Mouse (Mus musculus) forebrain, embryonic 10.5 days (tissue): ENCODE measurements around the gene AC134908.4. TPM values are rescaled to one million over a fixed set of nuclear protein-coding genes. Genes with fewer than 3 reads are reported as not detected.
A peak's percentile ranks its signal among the peaks of the same experiment; 100 is the strongest.
"Not testable (repeated sequence)": the region's sequence is repeated elsewhere in the genome, so short reads cannot be mapped to it uniquely, and the experiment has no call there.

Source experiments
- DNase-seq: peaks from one replicate; pipeline ENCODE4 v3.0.0-alpha.2; 2017; ENCODE audit warnings: low spot score; ENCODE audit errors: extremely low spot score
- H3K27ac ChIP-seq: fragments of 300-500 bp; sonication (generic); 2 replicates; pipeline ENCODE4 v1.5.1; 2016; ENCODE audit warnings: mild to moderate bottlenecking
- H3K27me3 ChIP-seq: fragments of 300-500 bp; sonication (generic); 2 replicates; pipeline ENCODE4 v1.6.1; 2016; ENCODE audit warnings: mild to moderate bottlenecking; ENCODE audit not compliant: poor library complexity, severe bottlenecking
- H3K36me3 ChIP-seq: fragments of 300-500 bp; sonication (generic); replicated peaks from 2 replicates; pipeline ENCODE4 v1.6.1; 2016; ENCODE audit warnings: mild to moderate bottlenecking, moderate library complexity
- H3K4me1 ChIP-seq: fragments of 300-500 bp; sonication (generic); 2 replicates; pipeline ENCODE4 v1.6.1; 2016
- H3K4me3 ChIP-seq: fragments of 300-500 bp; sonication (generic); 2 replicates; pipeline ENCODE4 v1.5.1; 2016; ENCODE audit warnings: mild to moderate bottlenecking, moderate library complexity
- H3K9me3 ChIP-seq: fragments of 300-500 bp; sonication (generic); 2 replicates; pipeline ENCODE4 v1.6.1; 2016; ENCODE audit warnings: mild to moderate bottlenecking, moderate library complexity
- WGBS: fragments of 180-500 bp; shearing (Covaris S2); methylation state at CpG from one replicate; pipeline ENCODE4 v1.1.7; 2016; 5-methylcytosine and 5-hydroxymethylcytosine counted together
- polyA plus RNA-seq: library from polyadenylated mRNA; unstranded; fragments of >200 nt; fragmentation: Nextera tagmentation; extraction: Ambion mirVana; gene quantifications from 2 replicates; pipeline ENCODE4 v1.2.1, GENCODE M21; 2016

Gene AC134908.4
- polyA plus RNA-seq, 1 experiment from 2014 or later: 2.4 TPM

DNA sequence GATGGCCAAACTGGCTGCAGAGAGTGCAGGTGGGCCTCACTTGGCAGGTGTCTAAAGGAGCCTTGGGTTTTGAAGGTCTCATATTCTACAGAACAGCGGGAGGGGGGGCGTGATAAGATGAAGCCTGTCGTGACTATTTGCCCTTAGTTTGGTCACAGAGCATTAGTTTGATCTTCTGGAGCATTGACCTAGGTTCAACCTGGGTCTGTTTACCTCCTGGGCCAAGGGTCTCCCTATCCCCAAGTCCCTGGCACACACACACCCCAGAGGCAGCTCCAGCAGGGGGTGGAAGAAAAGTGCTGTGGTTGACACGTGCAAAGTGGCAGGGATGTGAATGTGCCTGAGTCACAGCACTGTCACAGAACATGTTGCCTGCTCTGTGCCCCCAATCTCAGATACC is 15.4 kb upstream of the AC134908.4 start:
- no peak for DNase-seq
- no peak overlapping the region for H3K27ac ChIP-seq
- peaks cover 46% of the 10 kb centered on the region for H3K4me1 ChIP-seq
- H3K27me3 ChIP-seq: peaks cover 75% of the 10 kb centered on the region
- H3K9me3 ChIP-seq: no peaks in the 10 kb centered on the region
- WGBS: 83% methylated on average over 4 of the region's 4 CpGs
- H3K36me3 ChIP-seq: no peaks in the 10 kb centered on the region
- H3K4me3 ChIP-seq: peak overlapping the region; percentile 88; the same call in 1 of the 2 replicates

GRCm38 (mm10) chr17:25809606-25810340 is 14.3 kb upstream of the AC134908.4 start:
- H3K36me3 ChIP-seq: no peaks in the 10 kb centered on the region
- H3K4me1 ChIP-seq: peaks cover 46% of the 10 kb centered on the region
- H3K9me3 ChIP-seq: no peaks in the 10 kb centered on the region
- DNase-seq: no peak
- H3K27ac ChIP-seq: peak overlapping the region; percentile 94
- peaks cover 73% of the 10 kb centered on the region for H3K27me3 ChIP-seq
- peak overlapping the region; percentile 88 for H3K4me3 ChIP-seq
- 10% methylated on average over 25 of the region's 25 CpGs for WGBS

DNA sequence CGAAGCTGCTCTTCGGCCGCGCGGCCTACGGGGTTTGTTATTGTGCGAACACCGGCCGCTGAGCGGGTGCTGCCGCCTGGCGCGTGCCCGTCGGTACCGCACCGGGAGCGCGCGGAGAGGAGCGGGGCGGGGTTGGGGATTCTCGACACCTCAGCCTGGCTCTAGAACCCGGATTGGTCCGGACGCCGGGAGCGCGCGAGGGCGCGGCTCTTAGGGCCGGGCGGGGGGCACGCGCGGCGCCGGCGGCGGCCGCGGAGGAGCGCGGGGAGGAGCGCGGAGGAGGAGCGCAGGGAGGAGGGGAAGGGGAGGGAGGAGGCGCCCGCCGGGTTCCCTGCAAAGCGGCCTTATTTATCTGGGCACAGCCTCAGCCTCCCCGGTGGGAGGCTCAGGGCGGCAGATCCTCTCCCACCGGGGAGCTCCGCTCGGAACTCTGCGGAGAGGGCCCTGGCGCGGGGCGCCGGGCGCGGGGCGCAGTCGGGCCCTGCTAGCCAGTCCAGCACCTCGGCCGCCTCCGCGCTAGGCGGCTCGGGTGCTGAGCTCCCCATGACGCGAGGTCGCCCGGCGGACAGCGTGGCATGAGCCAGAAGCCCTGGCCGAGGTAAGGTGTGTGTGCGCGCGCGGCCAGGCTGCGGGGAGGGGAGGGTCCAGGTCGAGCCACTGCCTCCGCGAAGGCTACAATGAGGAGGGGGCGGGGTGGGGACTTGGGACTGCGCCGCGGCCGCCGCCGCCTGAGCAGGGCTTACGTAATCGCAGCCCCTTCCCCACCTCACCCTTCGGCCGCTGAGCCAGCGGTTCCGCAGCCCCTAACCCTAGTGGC is 13.5 kb upstream of the AC134908.4 start, which contains the start of gene Fbxl16:
TSS of gene Fbxl16 (plus strand) at position 297 of the 817 bp plus-strand sequence.
- Histone ChIP-seq H3K27me3 (peaks cover 69% of the 10 kb centered on the region), H3K27ac (peak within 1 kb of the TSS; percentile 94), H3K4me3 (peak within 1 kb of the TSS; percentile 88), H3K36me3 (no peaks in the 10 kb centered on the region), H3K4me1 (peaks cover 47% of the 10 kb centered on the region), H3K9me3 (no peaks in the 10 kb centered on the region)
- peak; percentile 85 for DNase-seq
- WGBS: under 1% methylated on average over 96 of the region's 100 CpGs

GRCm38 (mm10) chr17:25808028-25808427 is 12.6 kb upstream of the AC134908.4 start:
- H3K27ac ChIP-seq: peak overlapping the region; percentile 94
- peaks cover 67% of the 10 kb centered on the region for H3K27me3 ChIP-seq
- H3K4me3 ChIP-seq: peak overlapping the region; percentile 88
- H3K36me3 ChIP-seq: no peaks in the 10 kb centered on the region
- H3K4me1 ChIP-seq: peaks cover 50% of the 10 kb centered on the region
- 39% methylated on average over 5 of the region's 5 CpGs for WGBS
- H3K9me3 ChIP-seq: no peaks in the 10 kb centered on the region
- DNase-seq: no peak

DNA sequence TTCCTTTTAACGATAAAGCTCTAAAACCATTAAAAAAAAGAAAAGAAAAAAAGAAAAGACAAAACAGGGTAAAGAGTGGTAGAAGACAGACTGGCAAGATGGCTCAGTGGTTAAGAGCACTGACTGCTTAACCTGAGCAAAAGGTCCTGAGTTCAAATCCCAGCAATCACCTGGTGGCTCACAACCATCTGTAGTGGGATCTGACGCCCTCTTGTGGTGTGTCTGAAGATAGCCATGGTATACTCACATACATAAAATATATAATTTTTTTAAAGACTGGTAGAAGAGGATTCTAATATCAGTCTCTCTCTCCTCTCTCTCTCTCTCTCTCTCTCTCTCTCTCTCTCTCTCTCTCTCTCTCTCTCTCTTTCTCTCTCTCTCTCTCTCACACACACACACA is 12.0 kb upstream of the AC134908.4 start:
- 40% methylated on average over 2 of the region's 2 CpGs for WGBS
- peaks cover 62% of the 10 kb centered on the region for H3K27me3 ChIP-seq
- H3K36me3 ChIP-seq, H3K27ac ChIP-seq, DNase-seq, H3K4me3 ChIP-seq, H3K9me3 ChIP-seq: not testable (repeated sequence)
- H3K4me1 ChIP-seq: peaks cover 54% of the 10 kb centered on the region

GRCm38 (mm10) chr17:25806507-25806906 is 11.0 kb upstream of the AC134908.4 start:
- peaks cover 62% of the 10 kb centered on the region for H3K27me3 ChIP-seq
- H3K4me1 ChIP-seq: peaks cover 60% of the 10 kb centered on the region
- H3K9me3 ChIP-seq: no peaks in the 10 kb centered on the region
- no peak overlapping the region for H3K4me3 ChIP-seq
- no peak for DNase-seq
- H3K36me3 ChIP-seq: no peaks in the 10 kb centered on the region
- H3K27ac ChIP-seq: no peak overlapping the region
- 89% methylated on average over 4 of the region's 4 CpGs for WGBS

- peaks cover 30% of the 10 kb centered on the region for H3K27me3 ChIP-seq
- no peaks in the 10 kb centered on the region for H3K36me3 ChIP-seq
- H3K9me3 ChIP-seq: no peaks in the 10 kb centered on the region
- peak overlapping the region; percentile 31 for H3K4me3 ChIP-seq
- H3K4me1 ChIP-seq: peaks cover 32% of the 10 kb centered on the region
- H3K27ac ChIP-seq: peak overlapping the region; percentile 80
- peak; percentile 82 for DNase-seq
- 8% methylated on average over 10 of the region's 10 CpGs for WGBS
Measured at GRCm38 (mm10) chr17:25802825-25803517, 7.5 kb upstream of the AC134908.4 start.

GRCm38 (mm10) chr17:25801029-25801428 is 5.6 kb upstream of the AC134908.4 start:
- 10% methylated on average over 6 of the region's 6 CpGs for WGBS
- peak; percentile 71 for DNase-seq
- Histone ChIP-seq H3K36me3 (no peaks in the 10 kb centered on the region), H3K4me3 (no peak overlapping the region), H3K27ac (no peak overlapping the region), H3K9me3 (no peaks in the 10 kb centered on the region), H3K4me1 (peaks cover 46% of the 10 kb centered on the region), H3K27me3 (peaks cover 23% of the 10 kb centered on the region)

DNA sequence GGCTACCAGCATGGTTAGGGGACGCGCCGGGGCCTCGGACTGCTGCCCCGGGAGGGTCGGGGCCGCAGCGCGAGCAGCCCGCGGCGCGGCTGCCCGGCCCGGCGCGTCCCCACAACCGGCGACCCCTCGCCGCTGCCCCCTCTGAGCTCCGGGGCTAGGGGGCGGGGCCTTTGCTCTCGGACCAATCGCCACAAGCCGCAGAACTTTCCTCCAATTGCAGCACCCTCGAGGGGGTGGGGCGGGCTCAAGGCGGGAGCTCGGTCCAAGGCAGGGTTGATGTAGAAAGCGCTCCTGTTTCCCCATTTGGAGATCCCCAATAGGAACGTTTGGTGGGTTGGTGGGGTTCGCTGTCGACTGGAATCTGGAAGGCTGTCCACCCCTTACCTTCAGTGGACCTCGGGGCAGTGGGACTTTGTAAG is 1.5 kb upstream of the AC134908.4 start, which contains the start of gene Metrn:
TSS of gene Metrn (minus strand) at position 186 of the 419 bp plus-strand sequence.
- Histone ChIP-seq H3K27ac (peak within 1 kb of the TSS; percentile 93), H3K36me3 (peaks cover 27% of the 10 kb centered on the region), H3K9me3 (no peaks in the 10 kb centered on the region), H3K4me3 (peak within 1 kb of the TSS; percentile 78), H3K27me3 (peaks cover 8% of the 10 kb centered on the region), H3K4me1 (peaks cover 65% of the 10 kb centered on the region)
- peak; percentile 95 for DNase-seq
- WGBS: under 1% methylated on average over 35 of the region's 35 CpGs

DNA sequence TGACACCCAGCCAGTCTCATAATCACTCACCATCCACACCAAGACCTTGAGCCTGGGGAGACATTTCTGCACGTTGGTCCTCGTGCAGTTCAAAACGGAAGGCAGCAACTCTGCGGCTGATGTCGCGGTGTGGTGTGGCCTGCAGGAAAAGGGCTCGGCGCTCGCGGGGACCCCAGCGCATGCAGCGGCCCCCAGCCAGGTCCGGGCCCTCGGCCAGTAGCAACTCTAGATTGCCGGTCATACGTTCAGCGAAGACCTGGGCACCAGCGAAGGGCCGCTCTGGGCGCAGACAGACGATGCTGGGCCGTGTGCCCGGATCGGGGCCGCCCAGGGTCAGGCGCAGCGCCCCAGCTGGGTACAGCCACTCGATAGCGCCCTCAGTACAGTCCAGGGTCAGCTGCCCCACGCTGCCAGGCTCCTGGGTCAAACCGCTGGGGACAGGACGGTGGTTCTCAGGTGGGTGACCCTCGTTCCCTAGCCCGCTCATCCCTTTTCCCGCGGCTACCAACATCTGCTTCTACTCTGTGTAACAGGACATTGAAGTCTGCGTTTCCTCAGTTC is 832 bp upstream of the AC134908.4 start:
- peak; percentile 38 for DNase-seq
- Histone ChIP-seq H3K9me3 (no peaks in the 10 kb centered on the region), H3K36me3 (peaks cover 27% of the 10 kb centered on the region), H3K4me3 (peak overlapping the region; percentile 78), H3K27ac (peak overlapping the region; percentile 93), H3K4me1 (peaks cover 71% of the 10 kb centered on the region), H3K27me3 (peaks cover 1% of the 10 kb centered on the region)
- WGBS: under 1% methylated on average over 37 of the region's 37 CpGs

- WGBS: 63% methylated on average over 17 of the region's 17 CpGs
- no peak for DNase-seq
- Histone ChIP-seq H3K27me3 (no peaks in the 10 kb centered on the region), H3K27ac (peak overlapping the region; percentile 93), H3K9me3 (no peaks in the 10 kb centered on the region), H3K4me1 (peaks cover 77% of the 10 kb centered on the region), H3K4me3 (peak overlapping the region; percentile 78), H3K36me3 (peaks cover 34% of the 10 kb centered on the region)
Measured at GRCm38 (mm10) chr17:25794998-25795397, 461 bp downstream of the AC134908.4 start.

GRCm38 (mm10) chr17:25794197-25794596 is 1.3 kb downstream of the AC134908.4 start:
- peak overlapping the region; percentile 93 for H3K27ac ChIP-seq
- H3K4me3 ChIP-seq: peak overlapping the region; percentile 78
- peaks cover 42% of the 10 kb centered on the region for H3K36me3 ChIP-seq

More at GRCm38 (mm10) chr17:25794197-25794596, 1.3 kb downstream of the AC134908.4 start:
- Histone ChIP-seq H3K4me1 (peaks cover 77% of the 10 kb centered on the region), H3K27me3 (no peaks in the 10 kb centered on the region), H3K9me3 (no peaks in the 10 kb centered on the region)
- WGBS: 32% methylated on average over 13 of the region's 13 CpGs
- peak; percentile 63 for DNase-seq
